Mouse (Mus musculus): ENCODE measurements around the gene Serpina1f.

- TF ChIP-seq CTCF (IDR thresholded peaks at IDR 0.05; ENCODE audit: low read depth) (no peak), EP300 (IDR thresholded peaks at IDR 0.05; ENCODE audit: low read depth) (no peak)
These were observed 7.0 kb downstream of the Serpina1f start for GRCm38 (mm10) chr12:103688221-103688814.
